Mouse (Mus musculus) embryonic facial prominence, embryonic 15.5 days (tissue): ENCODE data around the gene Olfr154. TPM values are rescaled to one million over a fixed set of nuclear protein-coding genes. Genes with fewer than 3 reads are reported as not detected.
"Not testable (repeated sequence)": the region's sequence is repeated elsewhere in the genome, so short reads cannot be mapped to it uniquely, and the experiment has no call there.

Experiments
- ATAC-seq: fragments of 200-750 bp; cut with Nextera tagmentation; 2 replicates; pipeline ENCODE4 v1.8.0; 2017; ENCODE audit warnings: low read depth, moderate TSS enrichment; ENCODE audit not compliant: insufficient number of reproducible peaks, low FRiP score, low TSS enrichment
- H3K27ac ChIP-seq: fragments of 300-500 bp; sonication (generic); replicated peaks from 2 replicates; pipeline ENCODE4 v1.5.1; 2015; ENCODE audit warnings: mild to moderate bottlenecking, inconsistent platforms
- H3K27me3 ChIP-seq: fragments of 300-500 bp; sonication (generic); 2 replicates; pipeline ENCODE4 v1.6.1; 2015; ENCODE audit warnings: inconsistent platforms
- H3K36me3 ChIP-seq: fragments of 300-500 bp; sonication (generic); 2 replicates; pipeline ENCODE4 v1.6.1; 2015; ENCODE audit warnings: mild to moderate bottlenecking, inconsistent platforms
- H3K4me1 ChIP-seq: fragments of 300-500 bp; sonication (generic); 2 replicates; pipeline ENCODE4 v1.6.1; 2015; ENCODE audit warnings: inconsistent platforms
- H3K4me2 ChIP-seq: fragments of 300-500 bp; sonication (generic); replicated peaks from 2 replicates; pipeline ENCODE4 v1.6.1; 2015; ENCODE audit warnings: mild to moderate bottlenecking, inconsistent platforms
- H3K4me3 ChIP-seq: fragments of 300-500 bp; sonication (generic); replicated peaks from 2 replicates; pipeline ENCODE4 v1.5.1; 2015; ENCODE audit warnings: mild to moderate bottlenecking, inconsistent platforms
- H3K9ac ChIP-seq: fragments of 300-500 bp; sonication (generic); 2 replicates; pipeline ENCODE4 v1.6.1; 2015; ENCODE audit warnings: inconsistent platforms
- H3K9me3 ChIP-seq: fragments of 300-500 bp; sonication (generic); replicated peaks from 2 replicates; pipeline ENCODE4 v1.6.1; 2016; ENCODE audit warnings: inconsistent platforms
- WGBS: fragments of 180-500 bp; shearing (Covaris S2); methylation state at CpG from one replicate; pipeline ENCODE4 v1.1.7; 2015; 5-methylcytosine and 5-hydroxymethylcytosine counted together
- polyA plus RNA-seq: library from polyadenylated mRNA; unstranded; fragments of >200 nt; fragmentation: Nextera tagmentation; extraction: Ambion mirVana; gene quantifications from 2 replicates; pipeline ENCODE4 v1.2.1, GENCODE M21; 2015

Gene Olfr154
- polyA plus RNA-seq: not detected in 2 replicates

DNA sequence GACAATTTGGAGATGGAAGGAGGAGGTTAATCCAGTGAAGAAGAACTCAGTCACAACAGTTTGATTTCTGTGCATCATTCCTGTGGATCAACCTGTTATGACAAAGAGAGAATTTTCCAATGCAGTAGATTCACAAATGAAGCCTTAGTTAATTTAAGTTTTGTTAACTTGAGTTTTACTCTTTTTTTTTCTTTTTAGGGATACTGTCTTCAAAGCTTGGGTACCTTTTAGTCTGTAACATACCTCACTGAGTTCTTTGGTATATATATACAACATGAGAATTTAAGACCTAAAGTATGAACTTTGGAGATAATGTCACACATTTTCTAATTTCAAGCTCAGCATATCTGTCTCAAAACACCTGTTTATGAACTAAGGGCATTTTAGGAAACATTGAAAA lies at the start of gene Olfr154:
Gene Olfr154, minus strand, starts transcription at position 101 of the 400 bp plus-strand sequence.
- H3K4me1 ChIP-seq, H3K36me3 ChIP-seq, ATAC-seq, H3K4me3 ChIP-seq, H3K27me3 ChIP-seq, H3K27ac ChIP-seq, H3K9ac ChIP-seq, H3K9me3 ChIP-seq, H3K4me2 ChIP-seq: not testable (repeated sequence)

DNA sequence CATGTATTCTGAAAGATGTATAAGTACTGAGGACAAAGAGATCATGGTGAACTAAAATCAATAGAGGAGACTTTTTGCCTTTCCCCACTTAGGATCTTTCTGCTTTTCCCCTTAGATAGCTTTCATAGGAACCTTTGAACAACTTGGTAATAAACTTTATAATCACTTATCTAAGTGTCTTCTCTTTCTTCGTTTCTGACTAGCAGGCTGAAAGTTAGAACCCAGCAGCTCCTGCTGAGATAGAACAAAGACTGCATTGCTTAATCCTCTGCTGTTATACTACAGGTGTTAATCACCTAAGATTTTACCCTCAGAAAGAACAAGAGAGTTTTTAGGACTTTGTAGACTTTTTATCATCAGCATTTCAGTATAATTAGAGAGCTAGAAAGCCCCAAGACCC lies 46.9 kb upstream of the Olfr154 start:
- Histone ChIP-seq H3K4me1 (no peaks in the 10 kb centered on the region), H3K9ac (no peak overlapping the region), H3K27me3 (no peaks in the 10 kb centered on the region), H3K27ac (no peak overlapping the region), H3K4me3 (no peak overlapping the region), H3K36me3 (no peaks in the 10 kb centered on the region), H3K4me2 (no peak overlapping the region), H3K9me3 (no peaks in the 10 kb centered on the region)
- ATAC-seq: no peak
- 34% methylated on average over 1 of the region's 1 CpGs for WGBS

DNA sequence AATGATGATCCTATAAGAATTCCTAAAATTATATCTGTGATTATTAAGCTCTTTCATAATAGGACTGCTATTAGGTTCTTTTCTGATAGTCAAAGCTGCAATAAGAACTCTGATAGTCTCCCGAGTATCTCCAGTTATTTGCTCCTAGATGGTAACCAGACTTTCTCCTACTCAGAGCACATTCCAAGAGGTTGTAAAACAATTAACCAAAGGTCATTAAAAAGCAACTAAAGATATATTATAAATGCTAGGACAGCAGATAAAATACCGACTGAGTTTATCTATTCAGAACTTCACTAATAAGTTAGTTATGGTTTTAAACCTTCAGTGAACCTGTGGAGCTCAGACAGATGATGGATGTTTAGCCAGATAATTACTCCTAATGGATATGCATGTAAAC lies 46.4 kb upstream of the Olfr154 start:
- H3K27me3 ChIP-seq, ATAC-seq, H3K4me3 ChIP-seq, H3K4me1 ChIP-seq, H3K9ac ChIP-seq, H3K27ac ChIP-seq, H3K36me3 ChIP-seq, H3K9me3 ChIP-seq, H3K4me2 ChIP-seq: not testable (repeated sequence)
- WGBS: 83% methylated on average over 2 of the region's 2 CpGs

DNA sequence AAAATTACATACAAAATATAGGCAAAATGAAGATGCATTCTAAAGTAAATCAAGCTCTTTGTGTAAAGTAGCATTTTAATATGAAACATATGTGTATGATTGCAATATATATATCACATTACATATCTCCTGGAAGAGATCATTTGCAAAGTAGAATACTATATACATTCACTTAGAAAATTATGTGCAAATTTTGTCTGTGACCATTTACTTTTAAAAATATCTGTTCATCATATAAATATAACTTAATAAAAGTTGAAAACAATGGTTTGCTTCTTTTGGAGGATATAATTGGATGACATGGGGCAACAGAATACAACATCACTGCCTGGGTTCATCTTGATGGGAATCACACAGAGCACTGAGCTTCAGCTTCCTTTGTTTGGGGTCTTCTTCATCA lies 24.9 kb upstream of the Olfr154 start, which contains the start of gene Olfr1008:
Gene Olfr1008, plus strand, starts transcription at position 301 of the 400 bp plus-strand sequence.
- no peak within 1 kb of the TSS for H3K9ac ChIP-seq
- no peak within 1 kb of the TSS for H3K27ac ChIP-seq
- H3K4me2 ChIP-seq: no peak within 1 kb of the TSS
- no peaks in the 10 kb centered on the region for H3K9me3 ChIP-seq
- H3K36me3 ChIP-seq: no peaks in the 10 kb centered on the region
- ATAC-seq: no peak
- no peaks in the 10 kb centered on the region for H3K4me1 ChIP-seq
- H3K4me3 ChIP-seq: no peak within 1 kb of the TSS
- no peaks in the 10 kb centered on the region for H3K27me3 ChIP-seq

DNA sequence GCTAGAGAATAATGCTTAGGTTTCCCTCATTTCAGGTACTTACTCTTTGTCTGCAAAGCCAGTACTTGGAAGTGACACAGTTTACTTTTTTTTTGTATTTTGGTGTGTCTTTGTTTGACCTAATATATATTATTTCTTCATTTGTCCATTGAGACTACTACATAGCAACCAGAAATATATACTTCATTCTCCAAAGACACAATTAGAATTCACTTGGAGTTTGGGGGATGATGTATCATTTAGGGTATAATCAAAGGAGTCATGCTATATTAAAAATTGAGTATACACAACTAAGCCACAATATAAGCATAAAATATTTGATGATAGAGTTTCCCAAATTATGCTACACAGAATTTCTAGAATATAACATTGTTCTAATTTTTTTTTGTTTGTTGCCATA lies 14.4 kb upstream of the Olfr154 start, which contains the start of gene Olfr1006:
Gene Olfr1006, minus strand, starts transcription at position 101 of the 400 bp plus-strand sequence.
- Histone ChIP-seq H3K27ac (no peak within 1 kb of the TSS), H3K4me1 (no peaks in the 10 kb centered on the region), H3K4me3 (no peak within 1 kb of the TSS), H3K36me3 (no peaks in the 10 kb centered on the region), H3K4me2 (no peak within 1 kb of the TSS), H3K9me3 (no peaks in the 10 kb centered on the region), H3K27me3 (no peaks in the 10 kb centered on the region), H3K9ac (no peak within 1 kb of the TSS)
- no peak for ATAC-seq

DNA sequence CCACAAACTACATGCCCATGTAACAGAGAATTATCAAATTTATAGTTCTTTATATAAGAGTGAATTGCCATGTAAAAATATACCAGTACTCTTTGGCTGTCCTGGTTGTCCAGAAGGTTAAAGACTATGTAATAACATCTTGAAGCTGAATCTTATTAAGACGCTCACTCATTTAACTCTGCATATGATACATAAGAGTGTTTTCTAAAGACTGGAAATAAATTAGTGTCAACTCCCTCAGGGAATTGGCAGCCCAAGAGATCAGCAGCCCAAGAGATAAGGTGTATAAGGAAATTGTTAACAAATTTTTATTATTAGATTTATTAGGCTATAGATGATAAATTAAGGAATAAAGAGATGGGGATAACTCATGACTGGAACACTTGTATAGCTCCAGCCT lies 13.7 kb downstream of the Olfr154 start, which contains the start of gene Olfr1002:
Gene Olfr1002, minus strand, starts transcription at position 101 of the 400 bp plus-strand sequence.
- WGBS: 90% methylated on average over 1 of the region's 1 CpGs
- H3K4me2 ChIP-seq: no peak within 1 kb of the TSS
- ATAC-seq: no peak
- H3K4me3 ChIP-seq: no peak within 1 kb of the TSS
- no peaks in the 10 kb centered on the region for H3K9me3 ChIP-seq
- no peaks in the 10 kb centered on the region for H3K27me3 ChIP-seq
- H3K36me3 ChIP-seq: no peaks in the 10 kb centered on the region
- no peaks in the 10 kb centered on the region for H3K4me1 ChIP-seq
- H3K9ac ChIP-seq: no peak within 1 kb of the TSS
- no peak within 1 kb of the TSS for H3K27ac ChIP-seq

Other genes starting within 250 kb of the Olfr154 start
- not detected in 2 replicates for gene Olfr993, start 249.6 kb downstream of the Olfr154 start, polyA plus RNA-seq
- 0.35 TPM in 1 of 2 replicates, not detected in the other for gene Olfr994, start 228.0 kb downstream of the Olfr154 start, polyA plus RNA-seq
- not detected in 2 replicates for gene Olfr995, start 220.8 kb downstream of the Olfr154 start, polyA plus RNA-seq
- 10.8 and 11.9 TPM in 2 replicates for gene 4833423E24Rik, start 145.4 kb downstream of the Olfr154 start, polyA plus RNA-seq
- gene Olfr996, start 85.2 kb downstream of the Olfr154 start, polyA plus RNA-seq: not detected in 2 replicates
- gene Olfr998, start 75.5 kb downstream of the Olfr154 start, polyA plus RNA-seq: not detected in 2 replicates
- gene Olfr1000, start 52.6 kb downstream of the Olfr154 start, polyA plus RNA-seq: not detected in 2 replicates
- gene Olfr1002, start 13.8 kb downstream of the Olfr154 start, polyA plus RNA-seq: 0.11 TPM in 1 of 2 replicates, not detected in the other
- 0.13 TPM in 1 of 2 replicates, not detected in the other for gene Olfr1006, start 14.3 kb upstream of the Olfr154 start, polyA plus RNA-seq
- not detected in 2 replicates for gene Olfr1008, start 25.0 kb upstream of the Olfr154 start, polyA plus RNA-seq
- gene Olfr1009, start 51.0 kb upstream of the Olfr154 start, polyA plus RNA-seq: not detected in 2 replicates
- 0.25 TPM in 1 of 2 replicates, not detected in the other for gene Olfr1012, start 98.3 kb upstream of the Olfr154 start, polyA plus RNA-seq
- gene Olfr1013, start 102.6 kb upstream of the Olfr154 start, polyA plus RNA-seq: 0.12 TPM in 1 of 2 replicates, not detected in the other
- not detected in 2 replicates for gene Olfr1014, start 108.3 kb upstream of the Olfr154 start, polyA plus RNA-seq
- gene Olfr1015, start 117.6 kb upstream of the Olfr154 start, polyA plus RNA-seq: 0.07 and 0.47 TPM in 2 replicates
- 0.23 TPM in 1 of 2 replicates, not detected in the other for gene Olfr1016, start 138.1 kb upstream of the Olfr154 start, polyA plus RNA-seq
- not detected in 2 replicates for gene Olfr1018, start 154.0 kb upstream of the Olfr154 start, polyA plus RNA-seq
- gene Olfr1019, start 181.0 kb upstream of the Olfr154 start, polyA plus RNA-seq: not detected in 2 replicates
- not detected in 2 replicates for gene Olfr1020, start 182.6 kb upstream of the Olfr154 start, polyA plus RNA-seq
- not detected in 2 replicates for gene Olfr1022, start 204.1 kb upstream of the Olfr154 start, polyA plus RNA-seq
- not detected in 2 replicates for gene Olfr1023, start 221.2 kb upstream of the Olfr154 start, polyA plus RNA-seq
- gene Olfr1024, start 240.6 kb upstream of the Olfr154 start, polyA plus RNA-seq: not detected in 2 replicates